Mouse (Mus musculus) testis, postnatal 14 days (tissue): Measurements from ENCODE around the gene G530012D18Rik.
"Not testable (repeated sequence)": the region's sequence is repeated elsewhere in the genome, so short reads cannot be mapped to it uniquely, and the experiment has no call there.

Source experiments
- DNase-seq: peaks from one replicate; pipeline ENCODE4 v3.0.0; 2021; ENCODE audit warnings: low spot score

Gene G530012D18Rik

GRCm38 (mm10) chr1:85615819-85616218 is 40.3 kb downstream of the G530012D18Rik start:
- DNase-seq: not testable (repeated sequence)

DNA sequence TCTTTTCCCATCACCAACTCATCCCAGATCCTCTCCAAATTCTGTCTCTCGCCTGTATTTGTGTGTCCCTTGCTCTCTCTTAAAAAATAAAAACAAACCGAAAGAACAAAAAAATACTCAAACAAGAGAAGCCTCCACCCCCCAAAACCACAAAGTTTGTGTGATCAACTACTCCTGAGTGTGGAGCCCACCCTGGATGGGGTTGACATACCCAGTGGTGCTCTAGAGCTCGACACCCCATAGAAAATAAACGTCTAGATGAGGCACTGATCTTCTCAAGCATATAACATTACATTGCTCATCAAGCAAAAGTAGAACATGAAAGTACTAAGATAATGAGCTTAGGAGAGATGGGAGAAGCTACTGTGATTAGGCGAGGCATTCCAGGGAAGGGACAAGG is 41.7 kb downstream of the G530012D18Rik start:
- DNase-seq: not testable (repeated sequence)

GRCm38 (mm10) chr1:85618689-85619088 is 43.2 kb downstream of the G530012D18Rik start:
- not testable (repeated sequence) for DNase-seq
